Mouse (Mus musculus): ENCODE measurements at regions not wholly inside any gene's neighbourhood (a gene's known extent, or its start where the extent isn't known, plus 50 kb on each side); places are given as distances from the start of the nearest gene placed in this dataset.
"Not testable (repeated sequence)": the region's sequence is repeated elsewhere in the genome, so short reads cannot be mapped to it uniquely, and the experiment has no call there.

DNA sequence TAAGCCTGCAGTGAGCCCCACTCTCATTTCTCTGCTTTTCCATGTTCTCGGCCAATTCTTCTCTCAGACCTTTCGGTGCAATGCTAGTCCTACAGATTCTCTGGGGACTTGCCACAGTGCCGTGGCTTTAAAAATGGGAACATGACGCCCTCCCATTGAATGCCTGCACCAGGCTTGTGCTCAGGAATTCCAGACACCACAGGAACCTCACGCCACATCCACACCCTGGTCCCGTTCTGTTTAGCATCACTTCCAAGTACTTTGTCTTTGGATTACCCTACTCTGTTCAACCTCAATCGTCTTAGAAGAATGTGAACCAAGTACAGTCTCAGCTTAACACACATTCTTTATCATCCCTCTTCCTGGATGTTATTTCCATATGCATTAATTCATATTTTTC lies 66.5 kb downstream of the Nabp1 start:
- no peak for DNase-seq (ENCODE audit: inconsistent age in 2 of 2, low spot score in 1 of 2)

DNA sequence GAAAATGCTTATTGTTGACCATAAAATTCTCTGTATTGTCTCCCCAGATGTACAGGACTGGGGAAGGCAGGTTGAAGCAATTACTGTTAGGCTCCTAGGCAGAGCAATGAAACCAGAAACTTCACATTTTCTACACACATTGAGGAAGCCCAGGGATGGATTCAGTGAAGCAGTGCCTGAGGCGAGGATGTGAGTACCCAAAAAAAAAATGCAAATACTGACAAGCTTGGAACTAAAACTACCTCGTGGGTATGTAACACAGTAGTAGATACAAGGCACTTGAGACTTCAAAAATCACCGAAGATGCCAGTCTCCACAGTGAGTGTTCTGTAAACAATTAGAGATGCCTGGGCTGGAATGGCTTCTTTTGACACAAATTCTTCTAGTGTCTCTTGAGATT lies 74.6 kb downstream of the Nabp1 start:
- DNase-seq (ENCODE audit: inconsistent age in 2 of 2, low spot score in 1 of 2): no peak

DNA sequence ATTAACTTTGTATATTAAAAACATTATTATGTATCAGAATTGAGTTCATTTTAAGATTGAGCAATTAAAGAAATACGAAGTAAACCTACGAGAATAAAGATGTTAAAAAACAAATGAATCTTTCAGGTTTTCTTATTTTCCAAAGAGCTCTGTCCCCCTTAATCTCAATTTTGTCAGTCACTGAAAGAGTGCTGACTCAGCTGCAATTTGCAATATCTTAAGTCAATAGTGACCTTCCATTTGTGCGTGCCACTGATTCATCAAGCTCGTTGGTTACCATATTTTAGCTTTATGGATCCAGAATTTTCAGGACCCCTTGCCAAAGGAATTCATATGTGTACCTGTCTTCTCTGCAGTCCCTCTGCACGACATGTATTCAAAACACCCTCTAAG lies 75.7 kb downstream of the Nabp1 start:
- DNase-seq (ENCODE audit: inconsistent age in 2 of 2, low spot score in 1 of 2): no peak

DNA sequence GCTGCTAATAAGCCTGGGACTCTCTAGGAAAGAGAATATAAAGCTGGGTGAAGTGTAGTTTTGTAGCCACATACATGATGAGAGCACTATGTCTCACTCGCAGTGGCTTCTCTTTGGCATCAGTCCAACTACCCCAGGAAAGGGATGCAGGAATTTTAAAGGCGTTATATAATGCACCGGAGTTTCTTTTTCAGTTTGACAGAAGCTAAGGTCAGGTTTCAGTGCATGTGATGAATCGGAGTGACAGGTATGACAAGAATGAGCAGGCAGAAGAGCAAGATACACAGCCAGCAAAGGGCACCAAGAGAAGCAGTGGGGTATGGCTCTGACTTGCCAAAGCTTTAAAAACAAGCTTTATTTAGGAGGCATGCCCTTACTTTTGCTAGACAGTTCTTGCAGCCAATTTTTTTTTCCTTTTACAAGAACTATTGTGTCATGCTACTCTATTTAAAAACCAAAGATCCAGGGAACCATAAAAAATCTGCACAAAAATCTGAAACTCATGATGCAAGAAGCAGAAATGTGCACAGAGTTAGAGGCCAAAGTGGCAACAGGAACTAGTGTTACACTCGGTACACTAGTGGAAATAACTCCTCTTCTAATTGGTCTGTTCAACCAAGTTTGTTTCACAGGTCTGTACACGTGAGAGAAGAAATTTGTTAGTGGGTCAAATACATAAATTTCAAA lies 76.2 kb downstream of the Nabp1 start:
- DNase-seq (ENCODE audit: inconsistent age in 2 of 2, low spot score in 1 of 2): peak in 1 of 2 experiments; percentile 18

DNA sequence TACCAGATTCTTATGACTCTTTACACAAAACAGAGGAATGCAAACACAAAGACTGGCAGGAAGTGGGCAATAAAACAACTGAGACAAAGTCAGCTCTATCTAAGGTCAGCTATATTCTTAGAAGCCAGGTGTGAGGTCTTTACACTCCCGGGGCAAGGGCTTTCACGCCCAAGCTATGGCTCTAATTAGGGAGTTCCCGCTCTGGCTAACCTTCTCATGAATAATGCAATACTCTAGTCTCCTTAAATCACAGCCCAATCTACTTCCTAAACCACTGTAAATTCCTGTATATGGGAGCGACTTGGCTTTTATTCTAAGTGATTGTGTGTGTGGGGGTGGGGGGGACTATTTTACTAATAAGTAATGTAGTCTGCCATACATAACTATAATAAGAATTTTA lies 77.7 kb downstream of the Nabp1 start:
- DNase-seq (ENCODE audit: inconsistent age in 2 of 2, low spot score in 1 of 2): not testable (repeated sequence)

DNA sequence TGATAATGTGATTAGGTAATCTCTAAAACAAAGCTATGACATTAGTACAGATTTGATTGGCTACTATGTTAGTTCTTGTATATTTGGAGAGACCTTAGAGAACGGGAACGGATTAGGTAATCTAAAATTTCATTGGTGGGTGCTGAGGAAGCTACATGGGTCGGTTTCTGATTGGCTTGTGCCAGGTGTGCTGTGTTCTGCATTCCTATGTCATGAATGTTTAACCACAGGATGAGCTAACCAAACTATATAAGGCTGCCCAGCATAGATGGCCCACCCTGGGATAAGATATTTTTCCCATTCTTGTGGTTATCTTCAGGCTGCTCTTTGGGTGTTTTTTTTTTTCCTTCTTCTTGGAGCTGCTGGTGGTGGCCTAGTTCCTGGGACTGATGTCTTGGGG lies 91.4 kb downstream of the Nabp1 start:
- DNase-seq (ENCODE audit: inconsistent age in 2 of 2, low spot score in 1 of 2): no peak

DNA sequence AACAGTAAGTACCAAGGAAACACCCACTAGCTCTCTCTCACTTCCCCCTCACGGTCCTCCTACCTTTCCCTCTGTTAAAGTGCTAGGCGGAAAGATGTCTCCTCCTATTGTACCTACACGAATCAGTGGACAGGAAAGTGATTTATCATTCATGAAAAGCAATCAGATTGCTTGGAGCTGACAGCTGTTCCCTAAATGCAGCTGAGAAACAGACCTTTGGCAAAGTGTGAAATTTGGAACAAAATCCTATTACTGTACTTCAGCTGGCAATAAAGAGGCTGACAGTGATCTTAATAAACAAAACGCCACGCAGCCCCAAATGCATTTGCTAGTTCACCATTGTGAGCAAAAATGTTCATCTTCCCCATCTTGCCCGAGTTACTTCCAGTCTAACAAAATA lies 94.2 kb downstream of the Nabp1 start:
- DNase-seq (ENCODE audit: inconsistent age in 2 of 2, low spot score in 1 of 2): no peak

DNA sequence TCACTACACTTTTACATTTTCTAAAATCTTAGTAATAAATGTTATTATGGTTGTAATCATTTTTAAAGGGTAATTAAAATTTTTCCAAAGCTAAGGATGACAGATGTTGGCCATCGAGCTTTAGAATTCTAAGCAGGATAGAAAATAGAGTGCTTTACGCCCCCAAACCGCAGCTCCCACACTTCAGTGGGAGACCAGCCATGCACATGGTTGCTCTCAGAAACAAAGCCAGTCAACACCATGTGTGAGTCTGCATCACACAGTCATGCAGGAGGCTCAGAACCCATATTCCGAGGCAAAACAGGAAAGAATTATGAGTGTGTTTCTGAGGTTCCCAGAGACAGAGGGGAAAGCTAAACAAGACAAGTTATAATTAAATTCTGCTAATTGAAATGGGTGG lies 91.3 kb downstream of the Cavin2 start:
- DNase-seq (ENCODE audit: inconsistent age in 2 of 2, low spot score in 1 of 2): no peak

DNA sequence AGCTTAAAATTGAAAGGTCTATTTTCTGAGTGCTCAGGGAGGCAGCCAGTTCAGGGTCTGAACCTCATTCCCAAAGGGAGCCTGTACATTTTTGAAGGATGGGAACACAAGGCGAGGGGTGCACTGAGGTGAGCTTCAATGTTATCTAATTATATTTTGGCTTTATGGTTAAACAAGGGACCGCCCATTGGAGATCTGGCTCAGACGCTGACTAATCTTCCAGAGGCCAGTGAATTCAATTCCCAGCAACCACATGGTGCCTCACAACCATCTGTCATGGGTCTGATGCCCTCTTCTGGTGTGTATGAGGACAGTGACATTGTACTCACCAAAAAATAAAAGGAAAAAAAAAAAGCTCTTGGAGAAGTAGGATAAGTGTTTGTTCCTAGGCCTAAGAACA lies 78.7 kb downstream of the Cavin2 start:
- DNase-seq (ENCODE audit: inconsistent age in 2 of 2, low spot score in 1 of 2): no peak

DNA sequence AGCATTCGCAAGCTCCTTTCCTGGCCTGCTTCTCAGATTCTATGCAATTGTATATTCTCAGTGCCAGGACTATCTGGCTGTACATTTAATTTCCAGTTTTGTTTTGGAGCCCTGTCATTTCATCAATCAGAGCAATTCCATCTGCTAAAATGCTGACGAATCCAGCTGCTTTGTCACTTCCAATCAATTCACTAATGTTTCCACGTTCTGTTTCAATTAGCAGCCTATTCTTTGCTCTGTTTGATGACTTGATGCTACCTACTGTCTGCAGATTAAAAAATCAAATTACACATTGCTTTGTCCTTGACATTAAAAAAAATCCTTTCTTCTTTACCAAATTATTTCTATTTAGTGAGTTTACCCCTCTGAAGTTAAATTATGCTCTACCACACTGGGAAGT lies 71.2 kb downstream of the Cavin2 start:
- no peak for DNase-seq (ENCODE audit: inconsistent age in 2 of 2, low spot score in 1 of 2)

All from adrenal gland, adult (tissue).